Mouse (Mus musculus): Measurements from ENCODE around the gene Ankrd55.

- TF ChIP-seq CTCF (IDR thresholded peaks at IDR 0.05; ENCODE audit: control insufficient read depth, insufficient read depth, insufficient replicate concordance, low read depth, low read length) (no peak), POLR2A (IDR thresholded peaks at IDR 0.05; ENCODE audit: control insufficient read depth, low read depth, low read length) (no peak)
Observed at GRCm38 (mm10) chr13:112239239-112239638, 49.0 kb upstream of the Ankrd55 start.

Measured in testis, adult 2 months (tissue).